Mouse (Mus musculus) ES-Bruce4 (cell line): ENCODE results near the gene Glmp.
"Not testable (repeated sequence)": the region's sequence is repeated elsewhere in the genome, so short reads cannot be mapped to it uniquely, and the experiment has no call there.

Experiments
- CTCF ChIP-seq: IDR thresholded peaks from one replicate; pipeline ENCODE4 v1.8.1; 2011; ENCODE audit warnings: low read depth, low read length
- EP300 ChIP-seq: IDR thresholded peaks from 2 replicates; pipeline ENCODE4 v1.6.1; 2011; ENCODE audit warnings: low read depth, low read length; ENCODE audit not compliant: insufficient read depth
- POLR2A ChIP-seq: IDR thresholded peaks from one replicate; pipeline ENCODE4 v1.8.1; 2011; ENCODE audit warnings: low read length; ENCODE audit not compliant: insufficient read depth

- not testable (repeated sequence) for TF ChIP-seq CTCF, POLR2A, EP300
These were observed 42.7 kb downstream of the Glmp start for GRCm38 (mm10) chr3:88367517-88367916.
